In the genomic region with DNA sequence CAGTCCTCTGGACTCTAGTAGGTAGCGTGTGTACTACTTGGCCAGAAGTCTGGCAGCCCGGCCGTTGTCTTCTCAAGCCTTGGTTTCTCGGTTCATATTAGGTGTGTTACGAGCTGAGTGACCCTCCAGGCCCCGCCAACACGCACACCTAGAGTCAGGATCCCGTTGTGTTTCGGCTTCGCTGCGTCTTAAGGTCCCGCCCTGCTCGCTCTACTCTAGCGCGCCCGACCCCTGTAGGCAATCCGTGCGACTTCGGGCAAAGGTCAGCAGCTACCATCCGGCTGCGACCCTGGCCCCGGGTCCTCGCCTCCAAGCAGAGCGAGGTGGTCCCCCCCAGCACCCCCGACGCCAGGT, we compare ENCODE assay signal across 8 mouse cellular contexts. TPM values are rescaled to one million over a fixed set of nuclear protein-coding genes. Genes with fewer than 3 reads are reported as not detected.
DNase-seq lines count a peak whose midpoint lies in the region; ATAC-seq and TF ChIP-seq lines count a peak whose summit lies in the region.

No protein-coding gene starts in this region.

- ATAC-seq in heart, embryonic 11.5 days (replicated peaks; ENCODE audit: insufficient number of reproducible peaks, low FRiP score, low TSS enrichment) = no peak
- 0 out of 2 replicates have a peak, but pooled peaks have one; percentile 2 for ATAC-seq in forebrain, embryonic 12.5 days (ENCODE audit: low FRiP score)
- ATAC-seq in liver, embryonic 15.5 days (ENCODE audit: insufficient read depth) = peak; percentile 23

- no peak for TF ChIP-seq POLR2A in ES-Bruce4 (IDR thresholded peaks at IDR 0.05; ENCODE audit: insufficient read depth, low read length)

- 3% methylated on average over 26 of the region's 26 CpGs for WGBS in heart, embryonic 11.5 days (ENCODE audit: insufficient replicate concordance)
- WGBS in forebrain, embryonic 12.5 days = 3% methylated on average over 26 of the region's 26 CpGs
- 2% methylated on average over 26 of the region's 26 CpGs for WGBS in liver, embryonic 15.5 days (ENCODE audit: insufficient replicate concordance)

- H3K27ac ChIP-seq in heart, embryonic 11.5 days (ENCODE audit: low read depth, low read length) = peak overlapping the region; percentile 86; the same call in 1 of the 2 replicates
- H3K27ac ChIP-seq in ES-Bruce4 (ENCODE audit: insufficient read depth, low read length) = 0 out of 2 replicates have a peak overlapping the region, but pooled peaks have one; percentile 17
- H3K27ac ChIP-seq in forebrain, embryonic 12.5 days = peak overlapping the region; percentile 85; the same call in 1 of the 2 replicates
- peak overlapping the region; percentile 93 for H3K27ac ChIP-seq in liver, embryonic 15.5 days (replicated peaks)

- no peak for TF ChIP-seq CTCF in ES-Bruce4 (IDR thresholded peaks at IDR 0.05; ENCODE audit: low read depth, low read length)

- peak overlapping the region; percentile 80 for H3K9ac ChIP-seq in heart, embryonic 11.5 days (ENCODE audit: low read depth, low read length)
- peak overlapping the region; percentile 61 for H3K9ac ChIP-seq in ES-Bruce4 (ENCODE audit: low read depth, poor library complexity, severe bottlenecking)
- H3K9ac ChIP-seq in forebrain, embryonic 12.5 days = peak overlapping the region; percentile 76
- H3K9ac ChIP-seq in liver, embryonic 15.5 days = peak overlapping the region; percentile 81

- intact Hi-C loops in heart, postnatal 25 days (cut with DNase I) = loop anchor here (1.0 kb wide), 1 partner anchor 38 kb away; no protein-coding TSS in a partner anchor

- H3K36me3 ChIP-seq in heart, embryonic 11.5 days (ENCODE audit: control insufficient read depth, insufficient read depth, low read length) = peaks cover 2% of the 10 kb centered on the region; the same call in 1 of the 2 replicates
- H3K36me3 ChIP-seq in ES-Bruce4 (ENCODE audit: control insufficient read depth, insufficient read depth, low read length, poor library complexity, severe bottlenecking) = no peaks in the 10 kb centered on the region
- H3K36me3 ChIP-seq in forebrain, embryonic 12.5 days (replicated peaks) = no peaks in the 10 kb centered on the region
- peaks cover 13% of the 10 kb centered on the region for H3K36me3 ChIP-seq in liver, embryonic 15.5 days (replicated peaks)

- peak overlapping the region; percentile 75 for H3K4me3 ChIP-seq in heart, embryonic 11.5 days (ENCODE audit: low read depth, low read length)
- H3K4me3 ChIP-seq in ES-Bruce4 (ENCODE audit: low read depth, low read length) = peak overlapping the region; percentile 78
- peak overlapping the region; percentile 68 for H3K4me3 ChIP-seq in forebrain, embryonic 12.5 days (replicated peaks)
- H3K4me3 ChIP-seq in liver, embryonic 15.5 days (replicated peaks) = peak overlapping the region; percentile 81

- no peak for DNase-seq in heart, postnatal 25 days (ENCODE audit: low spot score)
- no peak for DNase-seq in right cerebral cortex, adult 18-20 months
- no peak for DNase-seq in T-cell, adult 2 months (ENCODE audit: low spot score)
- DNase-seq in embryo, embryonic 10.5 days (ENCODE audit: low spot score) = no peak

- TF ChIP-seq EP300 in ES-Bruce4 (IDR thresholded peaks at IDR 0.05; ENCODE audit: insufficient read depth, low read depth, low read length) = no peak

- peaks cover 46% of the 10 kb centered on the region for H3K27me3 ChIP-seq in heart, embryonic 11.5 days (ENCODE audit: control insufficient read depth, insufficient read depth, low read length)
- H3K27me3 ChIP-seq in ES-Bruce4 (ENCODE audit: control insufficient read depth, insufficient read depth, low read length, poor library complexity, severe bottlenecking) = no peaks in the 10 kb centered on the region
- H3K27me3 ChIP-seq in forebrain, embryonic 12.5 days = peaks cover 65% of the 10 kb centered on the region
- peaks cover 49% of the 10 kb centered on the region for H3K27me3 ChIP-seq in liver, embryonic 15.5 days

- H3K4me2 ChIP-seq in heart, embryonic 11.5 days = peak overlapping the region; percentile 96
- peak overlapping the region; percentile 91 for H3K4me2 ChIP-seq in forebrain, embryonic 12.5 days
- H3K4me2 ChIP-seq in liver, embryonic 15.5 days = peak overlapping the region; percentile 98

- no peaks in the 10 kb centered on the region for H3K9me3 ChIP-seq in heart, embryonic 11.5 days (replicated peaks; ENCODE audit: control insufficient read depth, low read length)
- no peaks in the 10 kb centered on the region for H3K9me3 ChIP-seq in ES-Bruce4 (replicated peaks; ENCODE audit: control insufficient read depth, insufficient read depth, low read length, poor library complexity, severe bottlenecking)
- no peaks in the 10 kb centered on the region for H3K9me3 ChIP-seq in forebrain, embryonic 12.5 days
- no peaks in the 10 kb centered on the region for H3K9me3 ChIP-seq in liver, embryonic 15.5 days (replicated peaks)

- H3K4me1 ChIP-seq in heart, embryonic 11.5 days (ENCODE audit: control insufficient read depth, insufficient read depth, low read length) = peaks cover 5% of the 10 kb centered on the region; the same call in 1 of the 2 replicates
- no peaks in the 10 kb centered on the region for H3K4me1 ChIP-seq in ES-Bruce4 (ENCODE audit: control insufficient read depth, insufficient read depth, low read length)
- H3K4me1 ChIP-seq in forebrain, embryonic 12.5 days = peaks cover 20% of the 10 kb centered on the region
- H3K4me1 ChIP-seq in liver, embryonic 15.5 days (replicated peaks) = peaks cover 36% of the 10 kb centered on the region

RNA-seq across cellular contexts. Expression of a gene that starts 0.7 kb away (rescaled TPM):
- polyA plus RNA-seq in heart, embryonic 11.5 days (2014; fragmentation: Nextera tagmentation; extraction: Ambion mirVana) = 1.8 and 2.3 TPM in 2 replicates
- 1 to 10 TPM; 3.0 to 3.2 TPM for total RNA-seq in heart, postnatal 25 days (2021)
- 1.9 TPM in 2 replicates for polyA plus RNA-seq in ES-Bruce4 (2011; ENCODE audit: insufficient read depth, insufficient read length, low read depth, missing spikeins)
- polyA plus RNA-seq in forebrain, embryonic 12.5 days (2016; fragmentation: Nextera tagmentation; extraction: Ambion mirVana) = 1.6 TPM in 2 replicates
- 3.6 and 4.0 TPM in 2 replicates for polyA plus RNA-seq in liver, embryonic 15.5 days (2015; fragmentation: Nextera tagmentation; extraction: Ambion mirVana)

RNA-seq across cellular contexts. Expression of a gene that starts 6.7 kb away (rescaled TPM):
- polyA plus RNA-seq in heart, embryonic 11.5 days (2014; fragmentation: Nextera tagmentation; extraction: Ambion mirVana) = 0.29 TPM in 1 of 2 replicates, not detected in the other
- total RNA-seq in heart, postnatal 25 days (2021) = not detected
- 0.46 and 0.52 TPM in 2 replicates for polyA plus RNA-seq in ES-Bruce4 (2011; ENCODE audit: insufficient read depth, insufficient read length, low read depth, missing spikeins)
- 0.22 and 0.27 TPM in 2 replicates for polyA plus RNA-seq in forebrain, embryonic 12.5 days (2016; fragmentation: Nextera tagmentation; extraction: Ambion mirVana)
- 0.05 TPM in 1 of 2 replicates, not detected in the other for polyA plus RNA-seq in liver, embryonic 15.5 days (2015; fragmentation: Nextera tagmentation; extraction: Ambion mirVana)

RNA-seq across cellular contexts. Expression of a gene that starts 34.5 kb away (rescaled TPM):
- 97.1 and 106 TPM in 2 replicates for polyA plus RNA-seq in heart, embryonic 11.5 days (2014; fragmentation: Nextera tagmentation; extraction: Ambion mirVana)
- total RNA-seq in heart, postnatal 25 days (2021) = 10 to 100 TPM; 43.7 to 49.7 TPM
- polyA plus RNA-seq in ES-Bruce4 (2011; ENCODE audit: insufficient read depth, insufficient read length, low read depth, missing spikeins) = 47.2 and 56.5 TPM in 2 replicates
- 162 and 191 TPM in 2 replicates for polyA plus RNA-seq in forebrain, embryonic 12.5 days (2016; fragmentation: Nextera tagmentation; extraction: Ambion mirVana)
- 100 and 122 TPM in 2 replicates for polyA plus RNA-seq in liver, embryonic 15.5 days (2015; fragmentation: Nextera tagmentation; extraction: Ambion mirVana)

RNA-seq across cellular contexts. Expression of a gene that starts 42.9 kb away (rescaled TPM):
- 20.9 and 23.4 TPM in 2 replicates for polyA plus RNA-seq in heart, embryonic 11.5 days (2014; fragmentation: Nextera tagmentation; extraction: Ambion mirVana)
- total RNA-seq in heart, postnatal 25 days (2021) = 10 to 100 TPM; 24.8 to 26.5 TPM
- 50.9 and 65.5 TPM in 2 replicates for polyA plus RNA-seq in ES-Bruce4 (2011; ENCODE audit: insufficient read depth, insufficient read length, low read depth, missing spikeins)
- 65.7 and 77.2 TPM in 2 replicates for polyA plus RNA-seq in forebrain, embryonic 12.5 days (2016; fragmentation: Nextera tagmentation; extraction: Ambion mirVana)
- 16.2 and 17.4 TPM in 2 replicates for polyA plus RNA-seq in liver, embryonic 15.5 days (2015; fragmentation: Nextera tagmentation; extraction: Ambion mirVana)

RNA-seq across cellular contexts. Expression of a gene that starts 56.8 kb away (rescaled TPM):
- 14.0 and 16.7 TPM in 2 replicates for polyA plus RNA-seq in heart, embryonic 11.5 days (2014; fragmentation: Nextera tagmentation; extraction: Ambion mirVana)
- 1 to 10 TPM; 6.2 to 8.1 TPM for total RNA-seq in heart, postnatal 25 days (2021)
- polyA plus RNA-seq in ES-Bruce4 (2011; ENCODE audit: insufficient read depth, insufficient read length, low read depth, missing spikeins) = 6.4 and 7.7 TPM in 2 replicates
- 29.3 and 29.5 TPM in 2 replicates for polyA plus RNA-seq in forebrain, embryonic 12.5 days (2016; fragmentation: Nextera tagmentation; extraction: Ambion mirVana)
- 6.8 and 7.0 TPM in 2 replicates for polyA plus RNA-seq in liver, embryonic 15.5 days (2015; fragmentation: Nextera tagmentation; extraction: Ambion mirVana)

Comparison
In these comparisons a context has a peak if more than half of its experiments do, and no peak if none do; other contexts are left out.
1. H3K27ac ChIP-seq: peak in every context shown above with its lines; median percentile 93 in liver, embryonic 15.5 days; 86 in heart, embryonic 11.5 days; 85 in forebrain, embryonic 12.5 days; 17 in ES-Bruce4.